10 mouse cellular contexts compared by ENCODE assay signal in the genomic region with DNA sequence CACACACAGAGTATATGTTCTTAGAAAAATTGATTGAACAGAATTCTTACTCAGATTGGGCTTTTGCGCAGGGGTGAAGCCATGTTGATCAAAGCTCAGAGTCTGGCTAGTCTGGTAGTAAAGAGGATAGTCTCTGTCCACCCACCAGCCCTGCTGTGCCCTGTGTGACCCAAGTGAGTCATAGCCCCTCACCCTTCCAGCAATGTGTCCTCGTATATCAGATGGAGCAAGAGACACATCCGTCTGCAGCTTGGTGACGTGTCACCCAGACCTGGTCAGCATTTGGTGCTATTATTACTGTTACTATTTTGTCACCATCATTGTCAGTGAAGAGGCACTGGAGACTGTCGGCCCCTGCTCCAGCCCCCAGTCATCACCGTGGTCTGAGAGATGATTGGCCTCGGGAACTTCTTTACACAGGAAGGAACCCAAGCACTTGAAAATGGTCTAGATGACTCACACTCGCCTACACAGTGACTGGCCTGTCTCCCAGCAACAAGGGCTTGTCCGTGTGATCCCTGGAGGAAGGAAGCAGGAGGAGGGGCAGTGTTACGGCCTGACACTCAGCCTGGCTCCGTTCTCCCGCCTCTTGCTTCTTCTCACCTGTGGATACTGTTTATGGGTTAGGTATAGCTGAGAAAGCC. TPM values are rescaled to one million over a fixed set of nuclear protein-coding genes. Genes with fewer than 3 reads are reported as not detected.
DNase-seq lines count a peak whose midpoint lies in the region; ATAC-seq lines count a peak whose summit lies in the region.
"Had no signal": no experiment of that assay in that cellular context is flagged by ENCODE, and none has a peak within 500 bp of the region (broad histone marks: within the 10 kb centered on the region; RNA-seq: fewer than 3 reads in every experiment).

No protein-coding gene starts in this region.

- no peak overlapping the region for H3K27ac ChIP-seq in kidney, embryonic 14.5 days (ENCODE audit: low read depth, low read length)
- H3K27ac ChIP-seq: limb, embryonic 15.5 days had no signal

- H3K4me3 ChIP-seq in kidney, embryonic 14.5 days (ENCODE audit: low read length) = no peak overlapping the region
- H3K4me3 ChIP-seq: limb, embryonic 15.5 days had no signal

- no peak overlapping the region for H3K9ac ChIP-seq in kidney, embryonic 14.5 days (ENCODE audit: low read depth, low read length)
- H3K9ac ChIP-seq: limb, embryonic 15.5 days had no signal

- WGBS in kidney, embryonic 14.5 days = 41% methylated on average over 12 of the region's 12 CpGs

- ATAC-seq in kidney, embryonic 14.5 days (ENCODE audit: low FRiP score, low TSS enrichment) = peak; percentile 24; the same call in 1 of the 2 replicates

- H3K27me3 ChIP-seq in kidney, embryonic 14.5 days (ENCODE audit: control insufficient read depth, insufficient read depth, low read length) = no peaks in the 10 kb centered on the region
- H3K27me3 ChIP-seq: limb, embryonic 15.5 days had no signal

- no peaks in the 10 kb centered on the region for H3K4me1 ChIP-seq in kidney, embryonic 14.5 days (ENCODE audit: control insufficient read depth, insufficient read depth, low read length)

- no peaks in the 10 kb centered on the region for H3K9me3 ChIP-seq in kidney, embryonic 14.5 days (ENCODE audit: control insufficient read depth, low read length)
- H3K9me3 ChIP-seq: limb, embryonic 15.5 days had no signal

- no peak overlapping the region for H3K4me2 ChIP-seq in kidney, embryonic 14.5 days (replicated peaks; ENCODE audit: low read depth, low read length)
- H3K4me2 ChIP-seq: limb, embryonic 15.5 days had no signal

- peaks cover 40% of the 10 kb centered on the region for H3K36me3 ChIP-seq in kidney, embryonic 14.5 days (ENCODE audit: control insufficient read depth, insufficient read depth, low read length)

- peak; percentile 66 for DNase-seq in adipocyte (ENCODE audit: low spot score)
- peak; percentile 86 for DNase-seq in fibroblast of lung, adult 2 months (ENCODE audit: low read depth)
- DNase-seq in lung, postnatal 25 days (ENCODE audit: low spot score) = peak; percentile 80
- DNase-seq in neural tube, embryonic 10.5 days (ENCODE audit: extremely low spot score, low spot score) = no peak
- DNase-seq in B cell, adult 2 months = no peak
- DNase-seq in testis, postnatal 14 days (ENCODE audit: low spot score) = no peak
- no peak for DNase-seq in layer of hippocampus, postnatal 14 days (ENCODE audit: low spot score in 2 of 2)
- DNase-seq: cerebellum, adult 11-12 months had no signal

RNA-seq across cellular contexts. Expression of a gene that starts 41.5 kb away (rescaled TPM):
- 17.2 and 27.6 TPM in 2 replicates for polyA plus RNA-seq in kidney, embryonic 14.5 days (2014; fragmentation: Nextera tagmentation; extraction: Ambion mirVana)
- total RNA-seq in layer of hippocampus, postnatal 14 days (2021) = 10 to 100 TPM; 46.5 to 49.5 TPM

Comparison
In these comparisons a context has a peak if more than half of its experiments do, and no peak if none do; other contexts are left out.
1. DNase-seq: peak in adipocyte (single experiment), fibroblast of lung, adult 2 months (single experiment) and lung, postnatal 25 days (single experiment); none in neural tube, embryonic 10.5 days (single experiment), B cell, adult 2 months (0 of 2), testis, postnatal 14 days (single experiment) and layer of hippocampus, postnatal 14 days (0 of 2).